Mouse (Mus musculus): ENCODE results near the gene Fv1. TPM values are rescaled to one million over a fixed set of nuclear protein-coding genes. Genes with fewer than 3 reads are reported as not detected.

The Fv1 gene
- polyA plus RNA-seq, 1 experiment from 2014 or later = 3.8 TPM

DNA sequence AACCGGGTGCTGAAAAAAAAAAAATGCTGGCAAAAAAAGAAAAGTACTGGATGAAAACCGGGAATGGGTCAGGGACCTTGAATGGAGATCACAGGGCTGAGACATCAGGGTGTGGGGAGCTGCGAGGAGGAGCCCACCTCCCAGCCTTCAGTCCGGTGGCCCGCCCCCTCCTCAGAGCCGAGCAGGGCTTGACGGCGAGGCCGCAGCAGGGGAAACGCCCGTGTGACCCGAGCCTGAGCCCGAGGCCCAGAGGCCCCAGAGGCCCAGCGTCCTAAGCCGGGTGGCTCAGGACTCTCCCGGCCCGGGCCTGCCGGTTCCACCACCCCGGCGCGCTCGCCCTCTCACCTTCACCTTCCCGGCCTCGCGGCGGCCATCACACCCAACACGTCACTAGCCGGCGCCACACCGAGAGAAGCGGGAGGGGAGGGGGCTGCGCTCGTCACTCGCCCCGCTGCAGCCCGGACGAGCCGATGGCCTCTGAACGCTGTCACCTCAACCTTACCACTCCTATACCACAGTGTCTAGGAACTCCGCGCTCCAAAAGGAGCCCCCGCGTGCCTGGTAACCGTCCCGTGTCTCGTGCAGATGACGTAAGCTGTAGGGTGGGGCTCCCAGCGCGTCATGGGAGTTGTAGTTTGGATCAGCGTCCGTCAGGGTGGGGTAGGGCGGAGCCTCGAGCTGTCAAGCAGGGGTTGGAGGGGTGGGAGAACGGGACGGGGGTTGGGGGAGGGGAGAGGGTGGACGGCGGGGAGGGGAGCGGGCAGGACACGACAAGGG, 35.7 kb downstream of the Fv1 start, which contains the start of gene Mfn2:
Gene Mfn2, minus strand, starts transcription at position 392 of the 777 bp plus-strand sequence.
- peak; percentile 94 for ATAC-seq (replicated peaks; ENCODE audit: low FRiP score, low read depth)
- peak; percentile 92 for DNase-seq (ENCODE audit: low spot score)
- no peaks in the 10 kb centered on the region for H3K9me3 ChIP-seq (replicated peaks; ENCODE audit: low read length)

DNA sequence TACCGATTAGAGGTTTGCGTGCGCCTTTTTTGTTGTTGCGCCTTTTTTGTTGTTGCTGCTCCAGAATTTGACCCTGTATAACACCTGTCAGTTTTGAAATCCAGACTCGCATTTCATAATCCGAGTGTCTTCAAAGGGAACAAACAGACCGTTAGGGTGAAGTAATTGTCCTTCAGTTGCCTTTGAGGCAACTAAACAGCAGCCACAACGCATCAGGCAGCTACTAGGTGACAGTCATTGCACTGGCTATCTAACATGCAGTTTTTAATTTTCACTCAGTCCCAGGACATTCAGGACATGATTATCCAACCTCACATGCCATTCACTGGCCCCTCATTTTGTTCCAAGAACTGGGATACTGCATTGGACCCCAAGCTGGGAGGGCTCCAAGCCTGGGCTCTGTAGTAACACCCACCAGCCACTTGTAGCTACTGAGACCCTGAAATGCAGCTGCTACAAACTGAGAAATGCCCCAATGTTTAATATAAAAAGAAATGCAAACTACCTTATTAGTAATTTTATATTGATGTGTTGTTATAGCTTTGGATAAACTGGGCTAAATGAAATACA, 36.4 kb downstream of the Fv1 start:
- H3K9me3 ChIP-seq (replicated peaks; ENCODE audit: low read length) = no peaks in the 10 kb centered on the region
- ATAC-seq (replicated peaks; ENCODE audit: low FRiP score, low read depth) (peak; percentile 27), DNase-seq (ENCODE audit: low spot score) (peak; percentile 5)
- H3K9ac ChIP-seq (ENCODE audit: low read depth, low read length) = peak overlapping the region; percentile 77
- H3K27me3 ChIP-seq (ENCODE audit: insufficient read depth, low read length) = no peaks in the 10 kb centered on the region
- TF ChIP-seq CTCF (IDR thresholded peaks at IDR 0.05; ENCODE audit: low read depth) = no peak
- no peak overlapping the region for H3K27ac ChIP-seq
- H3K4me1 ChIP-seq (replicated peaks; ENCODE audit: insufficient read depth, low read length) = no peaks in the 10 kb centered on the region
- 0% methylated on average over 8 of the region's 8 CpGs for WGBS
- H3K4me2 ChIP-seq (ENCODE audit: low read length) = peak overlapping the region; percentile 65
- H3K4me3 ChIP-seq (replicated peaks; ENCODE audit: low read depth, low read length) = peak overlapping the region; percentile 79
- H3K36me3 ChIP-seq (ENCODE audit: insufficient read depth, low read length) = 0 out of 2 replicates have a peak, but pooled peaks cover 3% of the 10 kb centered on the region

More for the DNA sequence above, 35.7 kb downstream of the Fv1 start, which contains the start of gene Mfn2:
- no peaks in the 10 kb centered on the region for H3K27me3 ChIP-seq (ENCODE audit: insufficient read depth, low read length)
- H3K36me3 ChIP-seq (ENCODE audit: insufficient read depth, low read length) = 0 out of 2 replicates have a peak, but pooled peaks cover 7% of the 10 kb centered on the region
- H3K4me2 ChIP-seq (ENCODE audit: low read length) = peak within 1 kb of the TSS; percentile 65
- WGBS = under 1% methylated on average over 49 of the region's 59 CpGs
- no peak for TF ChIP-seq CTCF (IDR thresholded peaks at IDR 0.05; ENCODE audit: low read depth)
- H3K4me3 ChIP-seq (replicated peaks; ENCODE audit: low read depth, low read length) = peak within 1 kb of the TSS; percentile 79
- peak within 1 kb of the TSS; percentile 77 for H3K9ac ChIP-seq (ENCODE audit: low read depth, low read length)
- no peaks in the 10 kb centered on the region for H3K4me1 ChIP-seq (replicated peaks; ENCODE audit: insufficient read depth, low read length)
- H3K27ac ChIP-seq = peak within 1 kb of the TSS; percentile 74

GRCm38 (mm10) chr4:147906230-147906629, 37.5 kb downstream of the Fv1 start:
- Histone ChIP-seq H3K27ac (no peak overlapping the region), H3K4me2 (ENCODE audit: low read length) (no peak overlapping the region), H3K9ac (ENCODE audit: low read depth, low read length) (no peak overlapping the region), H3K9me3 (replicated peaks; ENCODE audit: low read length) (no peaks in the 10 kb centered on the region), H3K27me3 (ENCODE audit: insufficient read depth, low read length) (no peaks in the 10 kb centered on the region), H3K4me1 (replicated peaks; ENCODE audit: insufficient read depth, low read length) (no peaks in the 10 kb centered on the region), H3K36me3 (ENCODE audit: insufficient read depth, low read length) (0 out of 2 replicates have a peak, but pooled peaks cover 8% of the 10 kb centered on the region), H3K4me3 (replicated peaks; ENCODE audit: low read depth, low read length) (no peak overlapping the region)
- WGBS = 71% methylated on average over 5 of the region's 5 CpGs
- DNase-seq (ENCODE audit: low spot score) (no peak), ATAC-seq (replicated peaks; ENCODE audit: low FRiP score, low read depth) (no peak)
- TF ChIP-seq CTCF (IDR thresholded peaks at IDR 0.05; ENCODE audit: low read depth) = no peak

DNA sequence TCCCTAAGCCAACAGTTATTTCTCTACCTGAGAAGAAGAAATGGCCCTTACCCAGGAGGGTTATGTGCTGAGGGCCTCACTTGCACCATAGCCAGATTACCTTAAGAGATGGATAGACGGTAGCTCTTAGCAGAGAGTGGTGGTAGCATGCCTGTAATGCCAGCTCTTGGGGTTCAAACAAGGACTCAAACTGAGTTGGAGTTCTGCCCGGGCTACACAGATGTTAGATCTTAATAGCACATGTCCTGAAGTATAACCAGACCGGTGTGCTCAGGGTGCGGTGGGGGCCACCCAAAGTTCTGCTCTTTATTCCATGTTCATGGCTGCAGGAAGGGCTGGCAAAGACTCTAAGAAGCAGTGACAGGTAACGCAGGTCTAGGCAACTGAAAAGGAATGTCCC, 40.7 kb downstream of the Fv1 start:
- Histone ChIP-seq H3K4me1 (replicated peaks; ENCODE audit: insufficient read depth, low read length) (no peaks in the 10 kb centered on the region), H3K36me3 (ENCODE audit: insufficient read depth, low read length) (peaks cover 10% of the 10 kb centered on the region; the same call in 1 of the 2 replicates), H3K4me2 (ENCODE audit: low read length) (no peak overlapping the region), H3K27ac (no peak overlapping the region), H3K27me3 (ENCODE audit: insufficient read depth, low read length) (no peaks in the 10 kb centered on the region), H3K4me3 (replicated peaks; ENCODE audit: low read depth, low read length) (no peak overlapping the region), H3K9me3 (replicated peaks; ENCODE audit: low read length) (no peaks in the 10 kb centered on the region), H3K9ac (ENCODE audit: low read depth, low read length) (no peak overlapping the region)
- ATAC-seq (replicated peaks; ENCODE audit: low FRiP score, low read depth) (no peak), DNase-seq (ENCODE audit: low spot score) (no peak)
- TF ChIP-seq CTCF (IDR thresholded peaks at IDR 0.05; ENCODE audit: low read depth) = no peak
- 97% methylated on average over 5 of the region's 5 CpGs for WGBS

GRCm38 (mm10) chr4:147918459-147919121, 49.8 kb downstream of the Fv1 start:
- peak; percentile 56 for ATAC-seq (replicated peaks; ENCODE audit: low FRiP score, low read depth)
- peak; percentile 80 for TF ChIP-seq CTCF (IDR thresholded peaks at IDR 0.05; ENCODE audit: low read depth)
- WGBS = 55% methylated on average over 7 of the region's 7 CpGs

More at GRCm38 (mm10) chr4:147918459-147919121, 49.8 kb downstream of the Fv1 start:
- H3K27ac ChIP-seq = no peak overlapping the region
- DNase-seq (ENCODE audit: low spot score) = peak; percentile 85
- peaks cover 13% of the 10 kb centered on the region; the same call in 1 of the 2 replicates for H3K36me3 ChIP-seq (ENCODE audit: insufficient read depth, low read length)
- no peaks in the 10 kb centered on the region for H3K4me1 ChIP-seq (replicated peaks; ENCODE audit: insufficient read depth, low read length)
- H3K4me3 ChIP-seq (replicated peaks; ENCODE audit: low read depth, low read length) = no peak overlapping the region
- H3K9ac ChIP-seq (ENCODE audit: low read depth, low read length) = no peak overlapping the region
- no peak overlapping the region for H3K4me2 ChIP-seq (ENCODE audit: low read length)
- no peaks in the 10 kb centered on the region for H3K27me3 ChIP-seq (ENCODE audit: insufficient read depth, low read length)
- no peaks in the 10 kb centered on the region for H3K9me3 ChIP-seq (replicated peaks; ENCODE audit: low read length)

Other genes with a start within 250 kb of the Fv1 start
- 4.0 and 4.2 TPM in 2 replicates for gene Zfp979, start 226.5 kb upstream of the Fv1 start, polyA plus RNA-seq (2015; fragmentation: Nextera tagmentation; extraction: Ambion mirVana)
- not detected in 2 replicates for gene Zfp534, start 166.4 kb upstream of the Fv1 start, polyA plus RNA-seq (2015; fragmentation: Nextera tagmentation; extraction: Ambion mirVana)
- gene Zfp984, start 59.2 kb upstream of the Fv1 start, polyA plus RNA-seq (2015; fragmentation: Nextera tagmentation; extraction: Ambion mirVana) = 10.7 and 12.0 TPM in 2 replicates
- 4.7 and 5.5 TPM in 2 replicates for gene Zfp933, start 20.6 kb upstream of the Fv1 start, polyA plus RNA-seq (2015; fragmentation: Nextera tagmentation; extraction: Ambion mirVana)
- 29.4 and 30.6 TPM in 2 replicates for gene Miip, start 163 bp upstream of the Fv1 start, polyA plus RNA-seq (2015; fragmentation: Nextera tagmentation; extraction: Ambion mirVana)
- gene Mfn2, start 35.7 kb downstream of the Fv1 start, polyA plus RNA-seq (2015; fragmentation: Nextera tagmentation; extraction: Ambion mirVana) = 28.9 and 33.8 TPM in 2 replicates
- 38.1 and 38.2 TPM in 2 replicates for gene Plod1, start 67.8 kb downstream of the Fv1 start, polyA plus RNA-seq (2015; fragmentation: Nextera tagmentation; extraction: Ambion mirVana)
- 17.0 and 21.1 TPM in 2 replicates for gene 2510039O18Rik, start 71.9 kb downstream of the Fv1 start, polyA plus RNA-seq (2015; fragmentation: Nextera tagmentation; extraction: Ambion mirVana)
- not detected in 2 replicates for gene Nppb, start 116.8 kb downstream of the Fv1 start, polyA plus RNA-seq (2015; fragmentation: Nextera tagmentation; extraction: Ambion mirVana)
- not detected in 2 replicates for gene Nppa, start 131.7 kb downstream of the Fv1 start, polyA plus RNA-seq (2015; fragmentation: Nextera tagmentation; extraction: Ambion mirVana)
- 4.2 and 5.0 TPM in 2 replicates for gene Clcn6, start 169.8 kb downstream of the Fv1 start, polyA plus RNA-seq (2015; fragmentation: Nextera tagmentation; extraction: Ambion mirVana)
- 14.6 and 16.6 TPM in 2 replicates for gene Mthfr, start 170.1 kb downstream of the Fv1 start, polyA plus RNA-seq (2015; fragmentation: Nextera tagmentation; extraction: Ambion mirVana)
- gene Agtrap, start 219.1 kb downstream of the Fv1 start, polyA plus RNA-seq (2015; fragmentation: Nextera tagmentation; extraction: Ambion mirVana) = 38.4 and 38.9 TPM in 2 replicates